Mouse (Mus musculus) urinary bladder, postnatal 36 days (tissue): ENCODE results near the gene Lpp.

Source experiments
- DNase-seq, 2 experiments: peaks; one replicate each; pipeline ENCODE4 v3.0.0; 2022; ENCODE audit warnings: low spot score in 2 of 2, mixed read lengths in 1 of 2

Gene Lpp

GRCm38 (mm10) chr16:24501197-24501596 lies 107.9 kb downstream of the Lpp start:
- no peak for DNase-seq

- no peak for DNase-seq
Measured at GRCm38 (mm10) chr16:24501628-24502294, 108.5 kb downstream of the Lpp start.

GRCm38 (mm10) chr16:24502295-24502823 lies 109.1 kb downstream of the Lpp start:
- DNase-seq = no peak

- no peak for DNase-seq
Measured at GRCm38 (mm10) chr16:24504838-24505605, 111.7 kb downstream of the Lpp start.

GRCm38 (mm10) chr16:24506237-24506636 lies 112.9 kb downstream of the Lpp start:
- DNase-seq = no peak

- DNase-seq = no peak
Measured at GRCm38 (mm10) chr16:24506740-24507139, 113.4 kb downstream of the Lpp start.

- no peak for DNase-seq
Measured at GRCm38 (mm10) chr16:24507927-24508540, 114.7 kb downstream of the Lpp start.

GRCm38 (mm10) chr16:24509100-24509812 lies 115.9 kb downstream of the Lpp start:
- no peak for DNase-seq

- no peak for DNase-seq
Measured at GRCm38 (mm10) chr16:24509813-24510166, 116.5 kb downstream of the Lpp start.

GRCm38 (mm10) chr16:24513228-24513627 lies 119.9 kb downstream of the Lpp start:
- DNase-seq = no peak

GRCm38 (mm10) chr16:24514802-24515727 lies 121.8 kb downstream of the Lpp start:
- DNase-seq = no peak

GRCm38 (mm10) chr16:24516993-24517392 lies 123.7 kb downstream of the Lpp start:
- DNase-seq = no peak

GRCm38 (mm10) chr16:24517501-24518042 lies 124.3 kb downstream of the Lpp start:
- DNase-seq = no peak

GRCm38 (mm10) chr16:24518785-24519184 lies 125.5 kb downstream of the Lpp start:
- no peak for DNase-seq

GRCm38 (mm10) chr16:24527219-24527618 lies 133.9 kb downstream of the Lpp start:
- no peak for DNase-seq

- no peak for DNase-seq
Measured at GRCm38 (mm10) chr16:24531681-24532080, 138.4 kb downstream of the Lpp start.

GRCm38 (mm10) chr16:24535221-24535620 lies 141.9 kb downstream of the Lpp start:
- no peak for DNase-seq

GRCm38 (mm10) chr16:24536261-24536660 lies 143.0 kb downstream of the Lpp start:
- DNase-seq = no peak

GRCm38 (mm10) chr16:24539003-24539402 lies 145.7 kb downstream of the Lpp start:
- DNase-seq = no peak

- no peak for DNase-seq
Measured at GRCm38 (mm10) chr16:24542864-24543263, 149.6 kb downstream of the Lpp start.

GRCm38 (mm10) chr16:24545366-24545765 lies 152.1 kb downstream of the Lpp start:
- no peak for DNase-seq
